Mouse (Mus musculus) neural tube, embryonic 10.5 days (tissue): ENCODE measurements around the gene Agbl1.
A peak's percentile ranks its signal among the peaks of the same experiment; 100 is the strongest.
"Not testable (repeated sequence)": the region's sequence is repeated elsewhere in the genome, so short reads cannot be mapped to it uniquely, and the experiment has no call there.

Experiments used
- DNase-seq: peaks from one replicate; pipeline ENCODE4 v3.0.0-alpha.2; 2017; ENCODE audit warnings: low spot score; ENCODE audit errors: extremely low spot score

Agbl1 gene

GRCm38 (mm10) chr7:76562506-76562905 lies 332.8 kb downstream of the Agbl1 start:
- DNase-seq, result no peak

GRCm38 (mm10) chr7:76594566-76595079 lies 364.9 kb downstream of the Agbl1 start:
- no peak for DNase-seq

- no peak for DNase-seq
These were observed 368.1 kb downstream of the Agbl1 start for GRCm38 (mm10) chr7:76597812-76598211.

DNA sequence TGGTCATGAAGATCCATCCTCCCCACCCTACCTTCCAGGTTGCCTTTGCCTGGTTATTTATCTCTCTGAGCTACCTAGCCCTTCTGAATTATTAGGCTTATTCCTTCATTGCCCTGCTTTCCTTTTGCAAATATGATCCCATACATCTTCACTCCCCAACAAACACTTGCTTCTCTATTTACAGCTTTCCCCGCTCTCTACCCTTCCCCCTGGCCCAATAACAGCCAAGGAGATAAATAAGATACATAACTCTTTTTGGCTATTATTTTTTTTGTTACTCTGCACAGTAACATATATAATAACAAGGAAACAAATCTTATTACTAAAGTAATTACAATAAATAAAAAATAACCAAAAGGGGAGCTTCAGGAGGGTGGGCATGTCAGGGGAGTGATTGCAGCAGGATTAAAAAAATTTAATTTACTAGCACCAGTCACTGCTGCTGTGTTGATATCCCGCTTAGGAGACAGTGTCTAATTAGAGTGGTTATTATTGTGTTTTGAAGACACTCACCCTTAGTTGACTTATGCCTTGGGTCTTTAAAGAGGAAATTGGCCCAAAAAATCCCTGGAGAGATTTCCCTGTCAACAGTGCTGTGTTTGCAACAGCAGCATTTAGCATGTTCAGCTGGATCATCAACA lies 370.5 kb downstream of the Agbl1 start:
- no peak for DNase-seq

- DNase-seq, result no peak
These were observed 399.8 kb downstream of the Agbl1 start for GRCm38 (mm10) chr7:76629528-76629927.

DNA sequence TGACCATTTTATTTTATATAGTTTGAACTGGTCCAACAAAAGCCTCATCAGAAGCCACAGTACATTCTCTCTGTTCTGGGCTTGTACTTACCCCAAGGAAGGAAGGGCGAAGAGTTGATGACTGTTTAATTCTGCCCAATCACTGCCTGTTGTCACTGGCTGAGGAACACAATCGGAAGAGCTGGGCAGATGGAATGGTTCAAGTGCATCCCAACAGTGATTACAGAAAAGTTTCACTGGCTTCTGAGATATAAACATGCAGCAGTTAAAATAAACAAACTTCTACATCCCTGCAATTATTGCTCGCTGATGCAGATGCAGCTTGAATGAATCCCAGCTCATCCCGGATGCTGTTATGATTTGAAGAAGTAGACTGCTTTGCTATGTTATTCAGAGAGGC lies 421.3 kb downstream of the Agbl1 start:
- DNase-seq, result no peak

DNA sequence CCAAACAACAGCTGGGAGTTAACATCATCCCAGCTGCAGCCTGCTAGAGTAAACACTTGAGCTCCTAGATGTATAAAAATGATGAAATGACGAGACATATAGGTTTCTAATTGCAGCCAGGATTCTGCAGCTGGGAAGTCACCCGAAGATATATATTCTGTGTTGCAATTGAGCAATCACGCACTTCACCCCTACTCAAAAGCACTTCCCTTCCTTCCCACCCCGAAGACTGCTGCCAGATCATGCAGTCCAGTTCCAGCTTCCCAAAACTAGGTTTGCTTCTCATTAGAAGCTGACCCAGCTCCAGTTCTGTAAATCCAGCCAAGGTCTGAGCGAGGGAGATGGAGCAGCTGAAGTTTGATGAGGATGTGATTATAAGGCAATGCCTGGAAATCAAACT lies 431.4 kb downstream of the Agbl1 start:
- DNase-seq, result no peak

- DNase-seq, result no peak
These were observed 445.2 kb downstream of the Agbl1 start for GRCm38 (mm10) chr7:76674856-76675255.

DNA sequence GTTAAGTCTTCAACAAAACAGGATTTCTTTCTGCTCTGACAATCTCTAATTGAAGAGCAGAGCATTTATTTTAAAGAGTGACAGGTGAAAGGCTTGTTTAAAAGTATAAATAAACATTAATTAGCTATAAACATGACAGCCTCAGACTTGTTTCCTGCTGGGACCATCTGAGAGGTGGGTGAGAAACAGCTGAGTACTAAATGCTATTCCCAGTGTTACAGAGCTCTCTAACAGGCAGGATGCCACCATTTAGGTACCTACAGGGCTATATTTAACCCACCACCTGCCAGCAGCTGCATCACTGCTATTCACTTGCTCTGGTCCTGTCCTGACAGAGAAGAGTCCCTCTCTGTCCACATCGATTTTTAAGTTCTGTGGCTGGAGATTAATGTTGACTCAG lies 471.5 kb downstream of the Agbl1 start:
- DNase-seq, result no peak

DNA sequence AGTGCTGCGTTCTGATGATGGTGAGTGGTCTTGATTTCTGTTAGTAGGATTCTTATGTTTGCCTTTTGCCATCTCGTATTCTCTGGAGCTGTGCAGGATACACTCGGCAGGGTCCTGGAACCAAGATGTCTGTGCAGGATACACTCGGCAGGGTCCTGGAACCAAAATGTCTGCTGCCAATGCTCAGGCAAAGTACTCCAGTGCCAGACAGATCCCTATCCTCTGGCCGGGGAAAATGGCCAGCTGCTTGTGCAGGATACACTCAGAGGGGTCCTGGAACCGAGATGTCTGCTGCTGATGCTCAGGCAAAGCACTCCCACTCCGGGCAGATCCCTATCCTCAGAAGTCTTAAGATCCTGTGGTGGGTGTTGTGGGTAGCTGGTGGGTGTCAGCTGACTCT lies 502.5 kb downstream of the Agbl1 start:
- not testable (repeated sequence) for DNase-seq

DNA sequence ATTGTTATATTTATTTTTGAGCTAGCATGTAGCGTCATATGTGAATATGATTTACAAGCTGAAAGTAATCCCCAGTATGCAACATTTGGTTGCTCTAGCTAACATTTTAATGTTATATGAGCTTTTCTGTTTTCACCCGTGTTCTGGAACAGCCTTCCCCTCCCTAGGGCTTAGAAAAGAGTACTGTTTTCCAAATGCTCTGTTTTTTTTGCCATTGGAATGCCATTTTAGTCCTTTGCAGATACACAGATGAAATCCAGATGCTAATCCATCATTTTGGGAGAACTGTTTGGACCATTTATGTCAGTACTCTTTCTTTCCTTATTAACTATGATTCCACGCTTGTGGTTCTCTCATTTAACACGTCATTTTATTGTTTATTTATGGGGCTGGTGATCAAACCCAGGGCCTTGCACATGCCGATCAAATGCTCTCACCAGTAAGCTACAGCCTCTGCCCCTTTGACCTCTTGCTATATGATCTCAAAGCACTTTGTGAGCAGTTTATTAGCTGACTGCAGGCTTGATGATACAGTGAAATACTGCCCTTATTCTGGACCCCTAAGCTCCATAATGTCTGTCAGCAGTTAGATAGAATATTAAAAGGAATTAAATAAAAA lies 547.7 kb downstream of the Agbl1 start:
- DNase-seq, result peak; percentile 19

DNA sequence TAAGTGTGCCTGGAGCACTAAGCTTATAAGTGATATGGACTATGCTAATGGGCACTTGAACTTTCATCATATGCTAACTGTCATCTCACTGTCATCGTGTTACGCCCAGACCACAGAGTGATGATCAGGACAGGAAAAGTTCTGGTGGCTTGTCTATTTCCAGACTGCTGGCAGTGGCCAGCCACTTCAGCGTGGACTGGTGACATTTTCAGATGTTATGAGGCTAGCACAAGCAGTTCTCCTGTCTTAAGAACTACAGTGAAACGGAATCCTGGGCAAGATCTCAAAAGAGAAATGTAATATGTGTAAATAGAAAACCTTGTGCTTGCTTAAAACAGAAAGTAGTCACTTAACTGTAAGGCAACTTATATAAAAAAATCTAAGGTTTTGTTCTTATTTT lies 550.8 kb downstream of the Agbl1 start:
- no peak for DNase-seq

GRCm38 (mm10) chr7:76788561-76789306 lies 559.0 kb downstream of the Agbl1 start:
- no peak for DNase-seq

- no peak for DNase-seq
These were observed 560.4 kb downstream of the Agbl1 start for GRCm38 (mm10) chr7:76790041-76790440.

DNA sequence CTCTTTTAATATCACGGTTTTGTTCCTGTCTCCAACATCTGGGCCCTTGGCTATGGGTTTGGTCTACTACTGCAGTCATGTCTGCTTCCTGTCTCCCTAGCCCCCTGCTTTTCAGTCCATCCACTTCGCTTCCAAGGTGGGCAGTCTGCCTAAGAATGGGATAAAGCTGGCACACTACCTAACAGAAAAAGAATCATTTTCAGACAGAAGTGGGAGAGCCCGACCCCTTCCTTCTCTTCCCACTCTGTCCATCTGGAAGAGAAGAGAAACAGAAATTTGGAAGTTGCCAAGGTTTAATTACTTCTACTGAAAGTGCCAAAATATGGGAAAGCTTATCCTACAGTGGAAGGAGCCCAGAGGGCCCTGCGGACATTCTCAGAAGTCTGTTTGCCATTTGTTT lies 561.6 kb downstream of the Agbl1 start:
- DNase-seq, result no peak

- no peak for DNase-seq
These were observed 580.3 kb downstream of the Agbl1 start for GRCm38 (mm10) chr7:76810003-76810402.

GRCm38 (mm10) chr7:76820571-76820970 lies 590.9 kb downstream of the Agbl1 start:
- no peak for DNase-seq

DNA sequence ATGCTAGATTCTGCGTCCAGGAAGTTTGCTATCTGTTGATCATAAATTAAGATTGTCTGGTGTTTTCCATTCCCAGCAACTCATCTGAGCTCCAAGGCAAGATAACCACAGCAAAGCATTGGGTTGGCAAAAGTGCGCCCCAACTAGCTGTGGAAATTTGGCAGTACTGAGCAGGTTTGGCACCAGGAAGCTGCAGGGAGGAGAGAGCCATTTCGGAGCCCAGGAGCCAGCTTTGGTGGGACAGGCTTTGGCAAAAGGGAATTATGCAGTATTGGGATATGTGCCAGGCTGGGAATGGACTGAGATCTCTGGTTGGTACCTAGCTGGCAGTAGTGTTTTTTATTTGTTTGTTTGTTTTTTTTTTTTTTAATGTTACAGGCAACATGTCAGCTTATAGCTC lies 612.5 kb downstream of the Agbl1 start:
- no peak for DNase-seq

DNA sequence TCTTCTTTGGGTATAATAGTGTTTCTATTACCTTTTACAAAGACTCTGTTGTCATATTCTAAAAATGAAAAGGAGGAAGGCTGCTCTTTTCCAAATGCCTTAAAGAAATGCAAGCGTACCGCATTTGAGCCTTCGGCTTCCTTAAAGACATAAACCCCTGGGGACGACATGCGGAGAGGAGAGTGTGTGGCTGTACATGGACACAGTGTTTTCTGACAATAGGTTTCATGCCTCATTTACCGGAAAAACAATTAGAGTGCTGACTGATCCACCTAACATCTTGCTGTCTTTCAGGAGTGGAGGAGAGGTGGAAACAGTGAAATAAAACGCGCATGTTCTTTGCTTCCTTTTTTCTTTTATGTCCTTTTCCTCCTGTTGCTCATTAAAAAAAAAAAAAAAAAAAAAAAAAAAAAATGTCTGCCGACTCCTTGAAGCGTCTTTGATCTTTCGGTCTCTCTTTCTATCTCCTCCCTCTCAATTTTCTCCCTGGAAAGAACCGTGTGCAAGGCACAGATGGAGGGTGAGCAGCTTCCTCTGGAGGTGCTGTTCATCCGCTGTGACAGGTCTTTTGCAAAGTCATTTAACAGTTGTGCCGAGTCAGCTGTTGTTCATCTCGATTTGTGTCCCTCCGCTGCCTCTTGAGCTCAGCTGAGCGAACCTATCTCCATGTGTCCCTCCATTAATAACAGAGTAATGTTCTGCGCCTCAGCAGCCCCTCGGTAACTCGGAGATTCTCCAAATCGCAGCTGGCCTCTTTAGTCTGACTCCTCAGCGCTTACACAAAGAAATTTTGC lies 659.9 kb downstream of the Agbl1 start:
- DNase-seq, result peak; percentile 39

GRCm38 (mm10) chr7:76904096-76904495 lies 674.4 kb downstream of the Agbl1 start:
- DNase-seq, result no peak

DNA sequence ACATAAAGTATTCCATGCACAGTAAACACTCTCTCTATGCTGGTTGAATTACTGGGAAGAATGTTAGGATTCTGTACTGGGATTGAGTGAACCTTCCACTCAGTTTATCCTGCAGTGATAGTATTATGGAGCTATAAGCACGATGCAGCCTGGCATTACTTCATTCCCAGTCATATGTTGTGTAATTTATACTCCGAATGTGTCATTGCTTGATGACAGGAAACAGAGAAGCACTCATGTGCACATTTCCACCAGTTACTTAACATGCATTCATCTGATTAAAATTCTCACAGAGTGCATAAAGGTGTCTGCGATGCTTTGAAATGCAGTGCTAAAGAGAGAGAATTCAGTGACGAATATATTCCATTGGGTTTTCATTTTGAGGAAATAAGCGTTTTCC lies 682.0 kb downstream of the Agbl1 start:
- no peak for DNase-seq

- no peak for DNase-seq
These were observed 689.2 kb downstream of the Agbl1 start for GRCm38 (mm10) chr7:76918871-76919270.
